Mouse (Mus musculus): ENCODE data around the gene Mapkbp1.

- TF ChIP-seq POLR2A (IDR thresholded peaks at IDR 0.05; ENCODE audit: control insufficient read depth, extremely low read depth, insufficient read depth, low read length, poor library complexity) (no peak), CTCF (IDR thresholded peaks at IDR 0.05; ENCODE audit: borderline replicate concordance, control insufficient read depth, extremely low read depth, insufficient read depth, low read length, poor library complexity) (no peak)
Measured at GRCm38 (mm10) chr2:119999731-120000130, 27.2 kb downstream of the Mapkbp1 start.

Measured in thymus, adult 2 months (tissue).